11 mouse cellular contexts compared by ENCODE assay signal in the genomic region with DNA sequence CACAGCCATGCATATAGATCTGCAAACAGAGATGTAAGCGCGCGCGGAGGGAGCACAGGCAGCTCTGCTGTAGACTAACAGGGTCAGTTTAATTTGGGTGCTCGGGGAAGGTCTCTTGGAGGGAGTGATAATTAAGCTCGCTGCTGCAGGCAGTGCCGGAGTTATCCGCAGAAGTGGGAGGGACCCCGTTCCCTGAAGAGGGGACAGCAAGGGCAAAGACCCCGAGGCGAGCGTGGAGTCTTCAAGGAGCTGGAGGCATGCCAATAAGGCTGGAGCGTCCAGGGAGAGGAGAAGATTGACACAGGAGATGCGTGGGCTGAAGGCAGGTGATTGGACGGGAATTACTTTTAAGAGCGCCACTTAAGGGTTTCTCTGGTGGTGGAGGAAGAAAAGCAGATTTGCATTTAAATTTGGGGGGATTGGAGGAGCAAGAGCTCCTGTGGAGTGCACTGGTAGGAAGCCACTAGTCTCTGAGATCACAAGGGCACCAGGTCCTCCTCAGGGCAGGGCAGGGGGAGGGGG. TPM values are rescaled to one million over a fixed set of nuclear protein-coding genes. Genes with fewer than 3 reads are reported as not detected.
DNase-seq lines count a peak whose midpoint lies in the region; ATAC-seq lines count a peak whose summit lies in the region.
"Had no signal": no experiment of that assay in that cellular context is flagged by ENCODE, and none has a peak within 500 bp of the region (broad histone marks: within the 10 kb centered on the region; RNA-seq: fewer than 3 reads in every experiment).

No protein-coding gene starts in this region.

- no peak for ATAC-seq in heart, embryonic 16.5 days (replicated peaks; ENCODE audit: extremely low read depth, insufficient read depth, low FRiP score)
- peak; percentile 72 for ATAC-seq in forebrain, embryonic 13.5 days
- peak; percentile 70 for ATAC-seq in midbrain, embryonic 11.5 days (ENCODE audit: low FRiP score)

- intact Hi-C loops in heart, postnatal 25 days (cut with DNase I), result no loop called here

- 2% methylated on average over 16 of the region's 16 CpGs for WGBS in heart, embryonic 16.5 days
- 0% methylated on average over 16 of the region's 16 CpGs for WGBS in forebrain, embryonic 13.5 days
- under 1% methylated on average over 16 of the region's 16 CpGs for WGBS in midbrain, embryonic 11.5 days

- H3K9ac ChIP-seq in heart, embryonic 16.5 days (ENCODE audit: low read length), result no peak overlapping the region
- peak overlapping the region; percentile 50; the same call in 1 of the 2 replicates for H3K9ac ChIP-seq in forebrain, embryonic 13.5 days
- H3K9ac ChIP-seq in midbrain, embryonic 11.5 days (ENCODE audit: low read length), result peak overlapping the region; percentile 44

- no peaks in the 10 kb centered on the region for H3K36me3 ChIP-seq in heart, embryonic 16.5 days (ENCODE audit: control insufficient read depth, insufficient read depth)
- no peaks in the 10 kb centered on the region for H3K36me3 ChIP-seq in forebrain, embryonic 13.5 days (ENCODE audit: poor library complexity, severe bottlenecking)
- no peaks in the 10 kb centered on the region for H3K36me3 ChIP-seq in midbrain, embryonic 11.5 days (ENCODE audit: control insufficient read depth, insufficient read depth, low read length)
- H3K36me3 ChIP-seq: G1E had no signal

- peaks cover 5% of the 10 kb centered on the region; the same call in 1 of the 2 replicates for H3K4me1 ChIP-seq in heart, embryonic 16.5 days (ENCODE audit: control insufficient read depth, insufficient read depth, low read length)
- H3K4me1 ChIP-seq in forebrain, embryonic 13.5 days, result peaks cover 14% of the 10 kb centered on the region
- H3K4me1 ChIP-seq in midbrain, embryonic 11.5 days (ENCODE audit: control insufficient read depth, insufficient read depth, low read length), result peaks cover 17% of the 10 kb centered on the region

- no peaks in the 10 kb centered on the region for H3K9me3 ChIP-seq in heart, embryonic 16.5 days (replicated peaks; ENCODE audit: control insufficient read depth, low read length)
- no peaks in the 10 kb centered on the region for H3K9me3 ChIP-seq in forebrain, embryonic 13.5 days (replicated peaks)
- H3K9me3 ChIP-seq in midbrain, embryonic 11.5 days (ENCODE audit: control insufficient read depth, low read length), result no peaks in the 10 kb centered on the region
- H3K9me3 ChIP-seq: G1E had no signal

- no peak overlapping the region for H3K27ac ChIP-seq in heart, embryonic 16.5 days (ENCODE audit: low read length)
- no peak overlapping the region for H3K27ac ChIP-seq in forebrain, embryonic 13.5 days
- H3K27ac ChIP-seq in midbrain, embryonic 11.5 days (ENCODE audit: low read depth, low read length), result no peak overlapping the region

- DNase-seq in heart, postnatal 25 days (ENCODE audit: low spot score), result no peak
- peak; percentile 42 for DNase-seq in cerebellum, adult 11 months
- DNase-seq in midbrain, embryonic 11.5 days (ENCODE audit: low spot score, missing footprints), result peak; percentile 92
- DNase-seq in thymus, postnatal 0 days (ENCODE audit: low spot score), result no peak
- DNase-seq in adipocyte (ENCODE audit: low spot score), result no peak
- no peak for DNase-seq in lung, postnatal 14 days

- H3K27me3 ChIP-seq in heart, embryonic 16.5 days (ENCODE audit: control insufficient read depth, insufficient read depth, low read length), result peaks cover 17% of the 10 kb centered on the region
- H3K27me3 ChIP-seq in forebrain, embryonic 13.5 days, result peaks cover 23% of the 10 kb centered on the region; the same call in 1 of the 2 replicates
- H3K27me3 ChIP-seq in midbrain, embryonic 11.5 days (ENCODE audit: control insufficient read depth, insufficient read depth, low read length), result peaks cover 4% of the 10 kb centered on the region; the same call in 1 of the 2 replicates

- H3K4me2 ChIP-seq in heart, embryonic 16.5 days (ENCODE audit: low read depth, low read length), result peak overlapping the region; percentile 44
- peak overlapping the region; percentile 64 for H3K4me2 ChIP-seq in forebrain, embryonic 13.5 days
- H3K4me2 ChIP-seq in midbrain, embryonic 11.5 days, result peak overlapping the region; percentile 46

- H3K4me3 ChIP-seq in heart, embryonic 16.5 days (ENCODE audit: low read length), result peak overlapping the region; percentile 8; the same call in 1 of the 2 replicates
- peak overlapping the region; percentile 33 for H3K4me3 ChIP-seq in forebrain, embryonic 13.5 days
- H3K4me3 ChIP-seq in midbrain, embryonic 11.5 days (ENCODE audit: low read depth, low read length), result peak overlapping the region; percentile 18
- H3K4me3 ChIP-seq: erythroblast, embryonic 14.5 days had no signal

RNA-seq across cellular contexts. Expression of gene Lep, which starts 43.1 kb away (rescaled TPM):
- not detected in 2 replicates for polyA plus RNA-seq in heart, embryonic 16.5 days (2015; fragmentation: Nextera tagmentation; extraction: Ambion mirVana)
- total RNA-seq in heart, postnatal 25 days (2021), result under 1 TPM in 1 of 2 experiments, not detected in 1; 0.31 TPM
- not detected in 2 replicates for polyA plus RNA-seq in forebrain, embryonic 13.5 days (2015; fragmentation: Nextera tagmentation; extraction: Ambion mirVana)
- polyA plus RNA-seq in midbrain, embryonic 11.5 days (2014; fragmentation: Nextera tagmentation; extraction: Ambion mirVana), result not detected in 2 replicates
- polyA plus RNA-seq in thymus, postnatal 0 days (2015; fragmentation: Nextera tagmentation; extraction: Ambion mirVana), result 0.12 TPM in 1 of 2 replicates, not detected in the other
- total RNA-seq: neutrophil, adult 5-6 weeks had no signal
- polyA plus RNA-seq: erythroblast, embryonic 14.5 days; G1E had no signal

Comparison
In these comparisons a context has a peak if more than half of its experiments do, and no peak if none do; other contexts are left out.
1. DNase-seq: peak in cerebellum, adult 11 months (single experiment) and midbrain, embryonic 11.5 days (single experiment); none in heart, postnatal 25 days (single experiment), thymus, postnatal 0 days (single experiment), adipocyte (single experiment) and lung, postnatal 14 days (single experiment).
2. Peak in every context shown above with its lines, with median percentiles within 50 percentile points of each other: H3K4me2 ChIP-seq and H3K4me3 ChIP-seq.